Mouse (Mus musculus) limb, embryonic 12.5 days (tissue): ENCODE data around the gene Sipa1l3. TPM values are rescaled to one million over a fixed set of nuclear protein-coding genes. Genes with fewer than 3 reads are reported as not detected.

Source experiments
- ATAC-seq: fragments of 200-750 bp; cut with Nextera tagmentation; 2 replicates; pipeline ENCODE4 v1.8.0; 2017; ENCODE audit warnings: low read depth, moderate TSS enrichment; ENCODE audit not compliant: insufficient number of reproducible peaks, insufficient read depth, low FRiP score, low TSS enrichment
- H3K27ac ChIP-seq: fragments of 300-500 bp; sonication (generic); 2 replicates; pipeline ENCODE4 v1.5.1; 2016; ENCODE audit warnings: mild to moderate bottlenecking, moderate library complexity
- H3K27me3 ChIP-seq: fragments of 300-500 bp; sonication (generic); 2 replicates; pipeline ENCODE4 v1.6.1; 2016; ENCODE audit warnings: mild to moderate bottlenecking, moderate library complexity
- H3K36me3 ChIP-seq: fragments of 300-500 bp; sonication (generic); 2 replicates; pipeline ENCODE4 v1.6.1; 2016; ENCODE audit warnings: mild to moderate bottlenecking, moderate library complexity
- H3K4me1 ChIP-seq: fragments of 300-500 bp; sonication (generic); replicated peaks from 2 replicates; pipeline ENCODE4 v1.6.1; 2016
- H3K4me2 ChIP-seq: fragments of 300-500 bp; sonication (generic); 2 replicates; pipeline ENCODE4 v1.6.1; 2016; ENCODE audit warnings: mild to moderate bottlenecking, moderate library complexity
- H3K4me3 ChIP-seq: fragments of 300-500 bp; sonication (generic); replicated peaks from 2 replicates; pipeline ENCODE4 v1.5.1; 2016; ENCODE audit warnings: mild to moderate bottlenecking
- H3K9ac ChIP-seq: fragments of 300-500 bp; sonication (generic); replicated peaks from 2 replicates; pipeline ENCODE4 v1.6.1; 2016; ENCODE audit warnings: mild to moderate bottlenecking, moderate library complexity
- H3K9me3 ChIP-seq: fragments of 300-500 bp; sonication (generic); 2 replicates; pipeline ENCODE4 v1.6.1; 2016; ENCODE audit warnings: mild to moderate bottlenecking, moderate library complexity
- WGBS: fragments of 180-500 bp; shearing (Covaris S2); methylation state at CpG from one replicate; pipeline ENCODE4 v1.1.7; 2016; 5-methylcytosine and 5-hydroxymethylcytosine counted together
- polyA plus RNA-seq: library from polyadenylated mRNA; unstranded; fragments of >200 nt; fragmentation: Nextera tagmentation; extraction: Ambion mirVana; gene quantifications from 2 replicates; pipeline ENCODE4 v1.2.1, GENCODE M21; 2016

Sipa1l3 gene
- polyA plus RNA-seq, 1 experiment from 2014 or later: 14.0 TPM

GRCm38 (mm10) chr7:29457772-29458171 lies 60.7 kb downstream of the Sipa1l3 start:
- Histone ChIP-seq H3K4me3 (no peak overlapping the region), H3K9ac (0 out of 2 replicates have a peak overlapping the region, but pooled peaks have one; percentile 34), H3K4me1 (peaks cover 42% of the 10 kb centered on the region), H3K36me3 (0 out of 2 replicates have a peak, but pooled peaks cover 3% of the 10 kb centered on the region), H3K4me2 (no peak overlapping the region), H3K9me3 (no peaks in the 10 kb centered on the region), H3K27ac (0 out of 2 replicates have a peak overlapping the region, but pooled peaks have one; percentile 35), H3K27me3 (no peaks in the 10 kb centered on the region)
- no peak for ATAC-seq
- 74% methylated on average over 6 of the region's 6 CpGs for WGBS

GRCm38 (mm10) chr7:29456716-29457115 lies 61.7 kb downstream of the Sipa1l3 start:
- no peak for ATAC-seq
- Histone ChIP-seq H3K4me3 (no peak overlapping the region), H3K9ac (no peak overlapping the region), H3K36me3 (0 out of 2 replicates have a peak, but pooled peaks cover 3% of the 10 kb centered on the region), H3K27ac (no peak overlapping the region), H3K4me2 (no peak overlapping the region), H3K4me1 (peaks cover 46% of the 10 kb centered on the region), H3K9me3 (no peaks in the 10 kb centered on the region), H3K27me3 (no peaks in the 10 kb centered on the region)
- WGBS: 88% methylated on average over 9 of the region's 9 CpGs

GRCm38 (mm10) chr7:29455591-29455990 lies 62.9 kb downstream of the Sipa1l3 start:
- no peak overlapping the region for H3K9ac ChIP-seq
- H3K27ac ChIP-seq: no peak overlapping the region
- H3K4me3 ChIP-seq: no peak overlapping the region
- ATAC-seq: no peak
- no peaks in the 10 kb centered on the region for H3K36me3 ChIP-seq
- 68% methylated on average over 6 of the region's 6 CpGs for WGBS
- H3K9me3 ChIP-seq: no peaks in the 10 kb centered on the region
- H3K27me3 ChIP-seq: no peaks in the 10 kb centered on the region
- H3K4me2 ChIP-seq: no peak overlapping the region
- H3K4me1 ChIP-seq: peaks cover 46% of the 10 kb centered on the region

GRCm38 (mm10) chr7:29454965-29455364 lies 63.5 kb downstream of the Sipa1l3 start:
- Histone ChIP-seq H3K9ac (no peak overlapping the region), H3K4me1 (peaks cover 46% of the 10 kb centered on the region)
- ATAC-seq: no peak

GRCm38 (mm10) chr7:29452991-29453741 lies 65.3 kb downstream of the Sipa1l3 start:
- H3K27me3 ChIP-seq: no peaks in the 10 kb centered on the region
- H3K4me2 ChIP-seq: peak overlapping the region; percentile 50
- peaks cover 44% of the 10 kb centered on the region for H3K4me1 ChIP-seq
- WGBS: 9% methylated on average over 18 of the region's 18 CpGs
- H3K9me3 ChIP-seq: no peaks in the 10 kb centered on the region
- 0 out of 2 replicates have a peak overlapping the region, but pooled peaks have one; percentile 4 for H3K4me3 ChIP-seq
- H3K27ac ChIP-seq: peak overlapping the region; percentile 88
- no peaks in the 10 kb centered on the region for H3K36me3 ChIP-seq
- peak; percentile 47; the same call in 1 of the 2 replicates for ATAC-seq
- H3K9ac ChIP-seq: peak overlapping the region; percentile 37; the same call in 1 of the 2 replicates

More at GRCm38 (mm10) chr7:29454965-29455364, 63.5 kb downstream of the Sipa1l3 start:
- Histone ChIP-seq H3K27ac (no peak overlapping the region), H3K9me3 (no peaks in the 10 kb centered on the region), H3K4me3 (no peak overlapping the region), H3K36me3 (no peaks in the 10 kb centered on the region), H3K27me3 (no peaks in the 10 kb centered on the region), H3K4me2 (no peak overlapping the region)
- 73% methylated on average over 7 of the region's 7 CpGs for WGBS

GRCm38 (mm10) chr7:29452381-29452780 lies 66.1 kb downstream of the Sipa1l3 start:
- Histone ChIP-seq H3K9me3 (no peaks in the 10 kb centered on the region), H3K27ac (peak overlapping the region; percentile 88), H3K4me2 (0 out of 2 replicates have a peak overlapping the region, but pooled peaks have one; percentile 50), H3K4me3 (no peak overlapping the region), H3K36me3 (no peaks in the 10 kb centered on the region), H3K27me3 (no peaks in the 10 kb centered on the region), H3K4me1 (peaks cover 42% of the 10 kb centered on the region), H3K9ac (no peak overlapping the region)
- 83% methylated on average over 6 of the region's 6 CpGs for WGBS
- ATAC-seq: no peak

GRCm38 (mm10) chr7:29450175-29450574 lies 68.3 kb downstream of the Sipa1l3 start:
- no peaks in the 10 kb centered on the region for H3K9me3 ChIP-seq
- no peak overlapping the region for H3K27ac ChIP-seq
- H3K27me3 ChIP-seq: no peaks in the 10 kb centered on the region
- H3K9ac ChIP-seq: no peak overlapping the region
- no peaks in the 10 kb centered on the region for H3K36me3 ChIP-seq
- ATAC-seq: no peak
- no peak overlapping the region for H3K4me3 ChIP-seq
- peaks cover 41% of the 10 kb centered on the region for H3K4me1 ChIP-seq
- 52% methylated on average over 5 of the region's 5 CpGs for WGBS
- no peak overlapping the region for H3K4me2 ChIP-seq

GRCm38 (mm10) chr7:29448830-29449229 lies 69.6 kb downstream of the Sipa1l3 start:
- Histone ChIP-seq H3K4me1 (peaks cover 44% of the 10 kb centered on the region), H3K9ac (no peak overlapping the region), H3K4me2 (no peak overlapping the region), H3K27ac (no peak overlapping the region), H3K4me3 (no peak overlapping the region), H3K27me3 (no peaks in the 10 kb centered on the region), H3K36me3 (no peaks in the 10 kb centered on the region), H3K9me3 (no peaks in the 10 kb centered on the region)
- ATAC-seq: no peak
- 86% methylated on average over 6 of the region's 6 CpGs for WGBS

GRCm38 (mm10) chr7:29447147-29447829 lies 71.2 kb downstream of the Sipa1l3 start:
- WGBS: 89% methylated on average over 11 of the region's 11 CpGs
- Histone ChIP-seq H3K9me3 (no peaks in the 10 kb centered on the region), H3K4me1 (peaks cover 30% of the 10 kb centered on the region), H3K9ac (no peak overlapping the region), H3K4me2 (no peak overlapping the region), H3K36me3 (no peaks in the 10 kb centered on the region), H3K4me3 (no peak overlapping the region), H3K27me3 (no peaks in the 10 kb centered on the region), H3K27ac (no peak overlapping the region)
- no peak for ATAC-seq

- WGBS: 89% methylated on average over 4 of the region's 4 CpGs
- no peaks in the 10 kb centered on the region for H3K27me3 ChIP-seq
- H3K9me3 ChIP-seq: no peaks in the 10 kb centered on the region
- no peak for ATAC-seq
- peaks cover 19% of the 10 kb centered on the region for H3K4me1 ChIP-seq
- H3K4me3 ChIP-seq: no peak overlapping the region
- H3K4me2 ChIP-seq: no peak overlapping the region
- H3K36me3 ChIP-seq: no peaks in the 10 kb centered on the region
- no peak overlapping the region for H3K9ac ChIP-seq
- H3K27ac ChIP-seq: no peak overlapping the region
Measured at GRCm38 (mm10) chr7:29446156-29446555, 72.3 kb downstream of the Sipa1l3 start.

GRCm38 (mm10) chr7:29444527-29444926 lies 73.9 kb downstream of the Sipa1l3 start:
- Histone ChIP-seq H3K36me3 (no peaks in the 10 kb centered on the region; the same call in 1 of the 2 replicates), H3K4me3 (no peak overlapping the region), H3K27me3 (no peaks in the 10 kb centered on the region), H3K27ac (no peak overlapping the region), H3K4me1 (peaks cover 17% of the 10 kb centered on the region), H3K9me3 (no peaks in the 10 kb centered on the region), H3K4me2 (no peak overlapping the region), H3K9ac (no peak overlapping the region)
- no peak for ATAC-seq
- whole genome bisulfite sequencing: 70% methylated on average over 5 of the region's 5 CpGs
